Mouse (Mus musculus): ENCODE data around the gene Rngtt.

DNA sequence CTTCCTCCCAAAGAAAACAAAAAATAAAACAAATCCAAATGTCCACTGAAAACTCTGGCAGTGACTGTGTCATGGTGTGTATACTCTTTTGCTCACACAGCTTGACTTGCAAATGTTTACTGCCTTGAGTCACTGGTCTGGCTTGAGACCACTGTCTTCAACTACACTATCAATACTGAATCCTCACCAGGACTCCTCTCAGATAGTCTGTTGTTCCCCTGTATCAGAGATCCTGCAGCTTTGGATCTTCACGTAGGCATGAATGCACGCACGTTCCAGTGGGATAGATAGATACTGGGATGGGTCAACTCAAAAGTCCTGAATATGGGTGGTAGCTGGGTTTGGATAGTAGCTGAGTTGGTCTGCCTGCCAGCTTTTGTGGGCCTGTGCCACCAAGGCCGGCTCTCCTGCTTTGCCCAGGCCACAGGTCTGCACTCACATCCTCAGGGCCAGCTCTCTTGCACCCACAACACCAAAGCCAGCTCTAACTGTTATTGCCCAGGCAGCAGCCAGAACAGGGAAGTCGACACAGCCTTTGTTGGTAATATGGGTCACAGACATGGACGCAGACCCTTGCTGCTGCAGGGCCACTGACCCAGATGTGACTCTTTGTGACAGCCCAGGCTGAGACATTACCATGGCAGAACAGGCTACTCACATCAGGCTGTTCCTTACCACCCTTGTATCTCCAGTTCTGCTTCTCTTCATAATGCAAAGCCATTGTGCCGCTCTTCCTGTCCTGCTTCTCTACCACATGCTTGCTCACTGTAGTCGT lies 168.1 kb downstream of the Rngtt start:
- TF ChIP-seq CTCF (IDR thresholded peaks at IDR 0.05; ENCODE audit: low read depth, low read length) (no peak), EP300 (IDR thresholded peaks at IDR 0.05; ENCODE audit: insufficient read depth, low read depth, low read length) (no peak)

Data from ES-Bruce4 (cell line).